Mouse (Mus musculus): ENCODE results near the gene Psmb9. TPM values are rescaled to one million over a fixed set of nuclear protein-coding genes. Genes with fewer than 3 reads are reported as not detected.
"Not testable (repeated sequence)": the region's sequence is repeated elsewhere in the genome, so short reads cannot be mapped to it uniquely, and the experiment has no call there.

Psmb9 gene
- polyA plus RNA-seq, 1 experiment from 2014 or later, result 7.7 TPM

DNA sequence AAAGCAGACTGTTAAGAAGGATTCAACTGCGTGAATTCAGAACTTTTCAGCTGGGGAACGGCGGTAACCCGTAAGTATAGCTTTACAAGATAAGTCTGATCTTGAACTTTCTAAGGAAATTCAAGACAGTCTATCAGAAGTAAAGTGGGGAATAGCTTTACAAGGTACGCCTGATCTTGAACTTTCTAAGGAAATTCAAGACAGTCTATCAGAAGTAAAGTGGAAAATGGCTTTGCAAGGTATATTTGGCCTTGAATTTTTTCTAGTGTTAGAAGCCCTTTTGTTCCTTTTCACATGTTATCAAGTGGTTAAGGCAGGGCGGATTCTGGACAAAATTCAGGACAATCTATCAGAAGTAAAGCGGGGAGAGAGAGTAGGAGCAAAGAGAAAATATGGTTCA lies 32.2 kb upstream of the Psmb9 start:
- not testable (repeated sequence) for H3K27me3 ChIP-seq (ENCODE audit: control insufficient read depth, insufficient read depth, low read length); H3K9me3 ChIP-seq (replicated peaks; ENCODE audit: control insufficient read depth, low read length); H3K4me3 ChIP-seq (replicated peaks; ENCODE audit: low read length); ATAC-seq (ENCODE audit: insufficient read depth, low FRiP score); H3K36me3 ChIP-seq (ENCODE audit: control insufficient read depth, insufficient read depth, low read length); H3K4me2 ChIP-seq (ENCODE audit: low read depth, low read length); H3K9ac ChIP-seq (ENCODE audit: low read length); H3K4me1 ChIP-seq (ENCODE audit: control insufficient read depth, insufficient read depth, low read length); H3K27ac ChIP-seq (ENCODE audit: low read length)
- WGBS, result 94% methylated on average over 3 of the region's 7 CpGs

GRCm38 (mm10) chr17:34219096-34219495 lies 31.5 kb upstream of the Psmb9 start:
- not testable (repeated sequence) for H3K27me3 ChIP-seq (ENCODE audit: control insufficient read depth, insufficient read depth, low read length); H3K27ac ChIP-seq (ENCODE audit: low read length); ATAC-seq (ENCODE audit: insufficient read depth, low FRiP score); H3K4me2 ChIP-seq (ENCODE audit: low read depth, low read length); H3K36me3 ChIP-seq (ENCODE audit: control insufficient read depth, insufficient read depth, low read length); H3K4me3 ChIP-seq (replicated peaks; ENCODE audit: low read length); H3K9me3 ChIP-seq (replicated peaks; ENCODE audit: control insufficient read depth, low read length); H3K9ac ChIP-seq (ENCODE audit: low read length); H3K4me1 ChIP-seq (ENCODE audit: control insufficient read depth, insufficient read depth, low read length)
- 91% methylated on average over 7 of the region's 11 CpGs for WGBS

GRCm38 (mm10) chr17:34218675-34219074 lies 31.1 kb upstream of the Psmb9 start:
- Histone ChIP-seq H3K27ac (ENCODE audit: low read length) (no peak overlapping the region), H3K4me3 (replicated peaks; ENCODE audit: low read length) (no peak overlapping the region), H3K36me3 (ENCODE audit: control insufficient read depth, insufficient read depth, low read length) (no peaks in the 10 kb centered on the region), H3K4me2 (ENCODE audit: low read depth, low read length) (no peak overlapping the region), H3K9ac (ENCODE audit: low read length) (no peak overlapping the region), H3K4me1 (ENCODE audit: control insufficient read depth, insufficient read depth, low read length) (no peaks in the 10 kb centered on the region), H3K27me3 (ENCODE audit: control insufficient read depth, insufficient read depth, low read length) (peaks cover 10% of the 10 kb centered on the region), H3K9me3 (replicated peaks; ENCODE audit: control insufficient read depth, low read length) (no peaks in the 10 kb centered on the region)
- WGBS, result 85% methylated on average over 11 of the region's 11 CpGs
- ATAC-seq (ENCODE audit: insufficient read depth, low FRiP score), result no peak

DNA sequence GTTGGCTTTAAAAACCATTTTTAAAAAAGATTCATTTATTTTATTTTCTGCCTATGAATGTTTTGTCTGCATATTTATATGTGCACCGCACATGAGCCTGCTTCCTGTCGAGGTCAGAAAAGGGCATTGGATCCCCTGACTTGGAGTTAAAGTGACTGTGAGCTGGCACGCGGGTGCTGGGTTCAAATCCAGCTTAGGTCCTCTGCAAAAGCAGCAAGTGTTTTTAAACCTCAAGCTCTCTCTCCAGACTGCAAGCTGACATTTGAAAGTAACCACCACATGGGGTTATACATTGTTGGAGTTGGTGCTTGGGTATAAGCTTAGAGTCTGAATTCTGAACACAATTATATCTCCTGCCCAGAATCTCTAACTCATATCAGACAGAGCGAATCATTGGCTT lies 30.4 kb upstream of the Psmb9 start:
- ATAC-seq (ENCODE audit: insufficient read depth, low FRiP score), result no peak

GRCm38 (mm10) chr17:34217216-34217928 lies 29.8 kb upstream of the Psmb9 start:
- Histone ChIP-seq H3K27ac (ENCODE audit: low read length) (no peak overlapping the region), H3K4me3 (replicated peaks; ENCODE audit: low read length) (no peak overlapping the region), H3K9ac (ENCODE audit: low read length) (no peak overlapping the region), H3K4me1 (ENCODE audit: control insufficient read depth, insufficient read depth, low read length) (no peaks in the 10 kb centered on the region), H3K9me3 (replicated peaks; ENCODE audit: control insufficient read depth, low read length) (no peaks in the 10 kb centered on the region), H3K27me3 (ENCODE audit: control insufficient read depth, insufficient read depth, low read length) (peaks cover 21% of the 10 kb centered on the region), H3K36me3 (ENCODE audit: control insufficient read depth, insufficient read depth, low read length) (no peaks in the 10 kb centered on the region), H3K4me2 (ENCODE audit: low read depth, low read length) (no peak overlapping the region)
- WGBS, result 82% methylated on average over 8 of the region's 8 CpGs
- no peak for ATAC-seq (ENCODE audit: insufficient read depth, low FRiP score)

More for the DNA sequence above, 30.4 kb upstream of the Psmb9 start:
- H3K9ac ChIP-seq (ENCODE audit: low read length), result no peak overlapping the region
- no peak overlapping the region for H3K4me2 ChIP-seq (ENCODE audit: low read depth, low read length)
- no peak overlapping the region for H3K27ac ChIP-seq (ENCODE audit: low read length)
- H3K4me3 ChIP-seq (replicated peaks; ENCODE audit: low read length), result no peak overlapping the region
- no peaks in the 10 kb centered on the region for H3K9me3 ChIP-seq (replicated peaks; ENCODE audit: control insufficient read depth, low read length)
- WGBS, result 88% methylated on average over 5 of the region's 5 CpGs
- no peaks in the 10 kb centered on the region for H3K4me1 ChIP-seq (ENCODE audit: control insufficient read depth, insufficient read depth, low read length)
- H3K27me3 ChIP-seq (ENCODE audit: control insufficient read depth, insufficient read depth, low read length), result peaks cover 16% of the 10 kb centered on the region
- no peaks in the 10 kb centered on the region for H3K36me3 ChIP-seq (ENCODE audit: control insufficient read depth, insufficient read depth, low read length)

- Histone ChIP-seq H3K27ac (ENCODE audit: low read length) (no peak overlapping the region), H3K36me3 (ENCODE audit: control insufficient read depth, insufficient read depth, low read length) (no peaks in the 10 kb centered on the region), H3K27me3 (ENCODE audit: control insufficient read depth, insufficient read depth, low read length) (peaks cover 27% of the 10 kb centered on the region), H3K4me2 (ENCODE audit: low read depth, low read length) (no peak overlapping the region), H3K4me3 (replicated peaks; ENCODE audit: low read length) (no peak overlapping the region), H3K9ac (ENCODE audit: low read length) (no peak overlapping the region), H3K9me3 (replicated peaks; ENCODE audit: control insufficient read depth, low read length) (no peaks in the 10 kb centered on the region), H3K4me1 (ENCODE audit: control insufficient read depth, insufficient read depth, low read length) (no peaks in the 10 kb centered on the region)
- 83% methylated on average over 12 of the region's 12 CpGs for WGBS
- no peak for ATAC-seq (ENCODE audit: insufficient read depth, low FRiP score)
Observed at GRCm38 (mm10) chr17:34215176-34215575, 27.6 kb upstream of the Psmb9 start.

GRCm38 (mm10) chr17:34213936-34214335 lies 26.4 kb upstream of the Psmb9 start:
- Histone ChIP-seq H3K36me3 (ENCODE audit: control insufficient read depth, insufficient read depth, low read length) (no peaks in the 10 kb centered on the region), H3K27ac (ENCODE audit: low read length) (no peak overlapping the region), H3K9ac (ENCODE audit: low read length) (no peak overlapping the region), H3K9me3 (replicated peaks; ENCODE audit: control insufficient read depth, low read length) (no peaks in the 10 kb centered on the region; the same call in 1 of the 2 replicates), H3K4me2 (ENCODE audit: low read depth, low read length) (no peak overlapping the region), H3K27me3 (ENCODE audit: control insufficient read depth, insufficient read depth, low read length) (peaks cover 30% of the 10 kb centered on the region), H3K4me3 (replicated peaks; ENCODE audit: low read length) (no peak overlapping the region), H3K4me1 (ENCODE audit: control insufficient read depth, insufficient read depth, low read length) (no peaks in the 10 kb centered on the region)
- ATAC-seq (ENCODE audit: insufficient read depth, low FRiP score), result no peak
- 46% methylated on average over 21 of the region's 21 CpGs for WGBS

DNA sequence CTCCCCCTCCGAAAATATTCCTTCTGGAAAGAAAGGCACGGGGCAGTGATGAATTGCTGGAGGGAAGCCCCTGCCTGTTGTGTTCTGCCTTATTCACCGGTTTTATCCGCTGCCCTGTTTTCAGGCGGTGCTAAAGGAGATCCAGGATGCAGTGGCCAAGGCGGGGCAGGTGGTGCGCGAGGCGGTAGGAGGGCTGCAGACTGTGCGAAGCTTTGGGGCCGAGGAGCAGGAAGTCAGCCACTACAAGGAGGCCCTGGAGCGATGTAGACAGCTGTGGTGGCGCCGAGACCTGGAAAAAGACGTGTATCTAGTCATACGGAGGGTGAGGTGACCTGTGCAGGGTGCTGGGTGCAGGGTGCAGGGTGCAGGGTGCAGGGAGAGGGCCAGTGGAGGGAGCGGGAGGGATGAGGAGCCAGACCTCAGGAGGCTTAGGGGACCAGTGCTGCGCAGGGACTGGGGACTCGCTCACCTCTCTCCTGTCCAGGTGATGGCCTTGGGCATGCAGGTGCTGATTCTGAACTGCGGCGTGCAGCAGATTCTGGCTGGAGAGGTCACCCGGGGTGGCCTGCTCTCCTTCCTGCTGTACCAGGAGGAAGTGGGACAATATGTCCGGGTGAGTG lies 24.3 kb upstream of the Psmb9 start:
- Histone ChIP-seq H3K27me3 (ENCODE audit: control insufficient read depth, insufficient read depth, low read length) (peaks cover 30% of the 10 kb centered on the region), H3K9me3 (replicated peaks; ENCODE audit: control insufficient read depth, low read length) (no peaks in the 10 kb centered on the region; the same call in 1 of the 2 replicates), H3K9ac (ENCODE audit: low read length) (no peak overlapping the region), H3K4me2 (ENCODE audit: low read depth, low read length) (no peak overlapping the region), H3K4me3 (replicated peaks; ENCODE audit: low read length) (no peak overlapping the region), H3K36me3 (ENCODE audit: control insufficient read depth, insufficient read depth, low read length) (no peaks in the 10 kb centered on the region), H3K4me1 (ENCODE audit: control insufficient read depth, insufficient read depth, low read length) (no peaks in the 10 kb centered on the region), H3K27ac (ENCODE audit: low read length) (no peak overlapping the region)
- ATAC-seq (ENCODE audit: insufficient read depth, low FRiP score), result no peak
- WGBS, result 21% methylated on average over 23 of the region's 23 CpGs

- no peak overlapping the region for H3K4me3 ChIP-seq (replicated peaks; ENCODE audit: low read length)
- H3K9ac ChIP-seq (ENCODE audit: low read length), result no peak overlapping the region
- peaks cover 30% of the 10 kb centered on the region for H3K27me3 ChIP-seq (ENCODE audit: control insufficient read depth, insufficient read depth, low read length)
- WGBS, result 53% methylated on average over 3 of the region's 3 CpGs
- no peak for ATAC-seq (ENCODE audit: insufficient read depth, low FRiP score)
- H3K9me3 ChIP-seq (replicated peaks; ENCODE audit: control insufficient read depth, low read length), result no peaks in the 10 kb centered on the region; the same call in 1 of the 2 replicates
- H3K4me1 ChIP-seq (ENCODE audit: control insufficient read depth, insufficient read depth, low read length), result peaks cover under 1% of the 10 kb centered on the region; the same call in 1 of the 2 replicates
- no peak overlapping the region for H3K4me2 ChIP-seq (ENCODE audit: low read depth, low read length)
- H3K36me3 ChIP-seq (ENCODE audit: control insufficient read depth, insufficient read depth, low read length), result no peaks in the 10 kb centered on the region
- H3K27ac ChIP-seq (ENCODE audit: low read length), result no peak overlapping the region
Observed at GRCm38 (mm10) chr17:34210599-34210998, 23.0 kb upstream of the Psmb9 start.
